Mouse (Mus musculus) heart, adult 2 months (tissue): ENCODE measurements around the gene Brix1. TPM values are rescaled to one million over a fixed set of nuclear protein-coding genes. Genes with fewer than 3 reads are reported as not detected.
"Not testable (repeated sequence)": the region's sequence is repeated elsewhere in the genome, so short reads cannot be mapped to it uniquely, and the experiment has no call there.

Experiments used
- DNase-seq, 2 experiments: peaks; one replicate each; pipeline ENCODE4 v3.0.0; 2021
- H3K27ac ChIP-seq: fragments of 200-600 bp; 2 replicates; pipeline ENCODE4 v1.8.1; 2022
- H3K27me3 ChIP-seq: fragments of 200-500 bp; 2 replicates; pipeline ENCODE4 v1.6.1; 2012; ENCODE audit warnings: mild to moderate bottlenecking, low read length, inconsistent platforms, mixed read lengths; ENCODE audit not compliant: control insufficient read depth, insufficient read depth
- H3K36me3 ChIP-seq: fragments of 200-500 bp; 2 replicates; pipeline ENCODE4 v1.6.1; 2012; ENCODE audit warnings: low read length, inconsistent platforms; ENCODE audit not compliant: control insufficient read depth, insufficient read depth
- H3K4me1 ChIP-seq: fragments of 200-500 bp; 2 replicates; pipeline ENCODE4 v1.6.1; 2011; ENCODE audit warnings: low read length; ENCODE audit not compliant: control insufficient read depth, insufficient read depth
- H3K4me3 ChIP-seq: fragments of 200-600 bp; 2 replicates; pipeline ENCODE4 v1.8.1; 2022
- H3K79me2 ChIP-seq: fragments of 200-500 bp; replicated peaks from 2 replicates; pipeline ENCODE4 v1.6.1; 2012; ENCODE audit warnings: mild to moderate bottlenecking, inconsistent platforms, low read length, moderate library complexity, mixed read lengths; ENCODE audit not compliant: control insufficient read depth, insufficient read depth
- H3K9ac ChIP-seq: fragments of 200-500 bp; 2 replicates; pipeline ENCODE4 v1.6.1; 2012; ENCODE audit warnings: low read depth, mild to moderate bottlenecking, control low read depth, inconsistent platforms, low read length, mixed read lengths
- CTCF ChIP-seq: fragments of 200-600 bp; IDR thresholded peaks from 2 replicates; pipeline ENCODE4 v1.8.1; 2022; ENCODE audit warnings: antibody characterized with exemption, mild to moderate bottlenecking, moderate library complexity
- EP300 ChIP-seq: fragments of 200-500 bp; IDR thresholded peaks from 2 replicates; pipeline ENCODE4 v1.6.1; 2011; ENCODE audit warnings: low read depth, low read length, control low read depth; ENCODE audit not compliant: insufficient read depth
- POLR2A ChIP-seq: fragments of 200-500 bp; IDR thresholded peaks from 2 replicates; pipeline ENCODE4 v1.6.1; 2011; ENCODE audit warnings: mild to moderate bottlenecking, low read depth, low read length, control low read depth; ENCODE audit not compliant: insufficient read depth
- WGBS: fragments of 180-500 bp; shearing (Covaris S2); methylation state at CpG from one replicate; pipeline ENCODE4 v1.1.7; 2018; 5-methylcytosine and 5-hydroxymethylcytosine counted together
- intact Hi-C: fragments of 180-260 bp; cut with DNase I; formaldehyde crosslinking; loops from one replicate; pipeline ENCODE4 v1.15.1; 2025
- long read RNA-seq: library from polyadenylated mRNA; stranded (forward); transcript quantifications from one replicate; pipeline ENCODE4 v2.0.0, GENCODE M21; 2021
- polyA plus RNA-seq: library from polyadenylated mRNA; depleted of rRNA; stranded (reverse); fragments of >200 nt; gene quantifications from 2 replicates; pipeline ENCODE4 v1.2.3, GENCODE M21; 2012; rRNA removed
- total RNA-seq, 2 experiments: library from RNA; stranded (reverse); gene quantifications; 2 replicates each; pipeline ENCODE4 v1.2.3; 2021

Brix1 gene
- total RNA-seq (10 to 100 TPM; 20.9 to 24.4 TPM), polyA plus RNA-seq (2.6 and 4.5 TPM in 2 replicates)
- long read RNA-seq, transcript Brix1-201 (10 exons, 2,664 nt): major isoform, 38 of 45 reads
- long read RNA-seq, partial matches to known transcripts: 0 of 45 reads
- long read RNA-seq, other reads (novel, unspliced or antisense): 7 of 45 reads

DNA sequence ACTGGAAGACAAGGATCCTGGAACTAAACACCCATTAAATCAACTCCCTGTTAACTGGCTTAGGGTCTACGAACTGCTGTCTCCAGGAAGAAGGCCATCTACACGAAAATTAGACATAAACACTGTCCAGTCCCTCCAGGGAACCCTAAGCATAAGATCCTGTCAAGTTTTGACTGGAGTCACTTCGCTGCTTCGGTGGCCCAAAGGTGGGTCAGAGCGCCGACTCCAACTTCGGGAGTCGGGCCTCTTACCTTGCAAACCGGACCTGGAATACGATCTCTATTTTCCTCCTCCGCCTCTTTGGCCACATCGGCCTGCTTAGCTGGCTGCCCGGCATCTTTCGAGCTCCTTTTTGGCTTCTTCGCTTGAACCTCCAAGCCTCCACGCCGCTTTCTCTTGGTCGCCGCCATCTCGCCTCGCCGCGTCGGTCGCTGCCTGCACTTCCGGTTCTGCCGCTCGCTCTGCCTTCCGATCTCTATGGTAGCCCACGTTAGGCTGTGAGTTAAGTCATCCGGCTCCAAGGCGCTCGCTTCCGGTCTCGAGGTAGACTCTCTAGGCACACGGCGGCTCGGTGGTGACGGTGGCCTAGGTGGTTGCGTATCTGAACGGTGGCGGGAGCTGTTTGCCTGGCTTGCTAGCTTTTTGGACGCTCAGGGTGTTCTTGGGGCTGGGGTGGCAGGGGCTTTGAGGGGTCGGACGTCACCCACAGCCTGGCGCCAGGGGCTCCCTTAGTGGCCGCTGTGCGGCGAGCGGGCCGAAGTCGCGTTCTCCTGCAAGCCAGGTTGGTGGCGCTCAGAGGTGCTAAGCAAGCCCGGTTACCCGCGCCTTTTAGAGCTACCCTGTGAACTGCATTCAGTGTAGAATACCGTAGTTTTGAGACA lies at the start of gene Brix1, which contains the start of gene Rad1:
Gene Brix1, minus strand, starts transcription at position 464 of the 881 bp plus-strand sequence.
Gene Rad1, plus strand, starts transcription at position 535 of the 881 bp plus-strand sequence.
- Histone ChIP-seq H3K4me1 (peaks cover 1% of the 10 kb centered on the region; the same call in 1 of the 2 replicates), H3K27ac (peak within 1 kb of the TSS; percentile 84), H3K79me2 (no peaks in the 10 kb centered on the region), H3K36me3 (peaks cover 9% of the 10 kb centered on the region), H3K4me3 (peak within 1 kb of the TSS; percentile 97), H3K27me3 (no peaks in the 10 kb centered on the region), H3K9ac (peak within 1 kb of the TSS; percentile 86)
- TF ChIP-seq POLR2A (peak; percentile 86), EP300 (peak; percentile 82), CTCF (peak; percentile 10; the same call in 1 of the 2 replicates)
- under 1% methylated on average over 58 of the region's 58 CpGs for WGBS
- intact Hi-C loops: loop anchor here (1.0 to 10.0 kb wide), 3 partner anchors 15 to 909 kb away; partner anchors contain the start of genes Amacr, Dnajc21 and Tars
- DNase-seq: peak; percentile 95

DNA sequence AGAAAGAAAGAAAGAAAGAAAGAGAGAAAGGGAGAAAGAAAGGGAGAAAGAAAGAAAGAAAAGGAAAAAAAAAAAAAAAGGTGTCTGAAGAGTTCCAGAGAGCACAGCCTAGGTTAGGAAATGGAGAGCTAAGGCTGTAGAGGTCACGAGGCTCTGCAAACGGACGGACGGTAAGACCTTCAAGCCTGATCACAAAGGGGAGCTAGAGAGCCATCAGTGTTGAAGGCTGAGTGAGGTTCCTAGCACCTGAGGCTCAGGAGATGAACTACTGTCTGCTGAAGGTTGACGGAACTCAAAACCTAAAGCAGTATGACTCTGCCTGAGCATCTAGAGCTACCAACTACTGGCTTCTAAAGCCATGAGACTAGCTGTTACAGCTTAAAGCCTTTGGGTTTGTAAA lies 48.8 kb upstream of the Brix1 start:
- WGBS: 80% methylated on average over 5 of the region's 5 CpGs
- H3K4me1 ChIP-seq: no peaks in the 10 kb centered on the region

DNA sequence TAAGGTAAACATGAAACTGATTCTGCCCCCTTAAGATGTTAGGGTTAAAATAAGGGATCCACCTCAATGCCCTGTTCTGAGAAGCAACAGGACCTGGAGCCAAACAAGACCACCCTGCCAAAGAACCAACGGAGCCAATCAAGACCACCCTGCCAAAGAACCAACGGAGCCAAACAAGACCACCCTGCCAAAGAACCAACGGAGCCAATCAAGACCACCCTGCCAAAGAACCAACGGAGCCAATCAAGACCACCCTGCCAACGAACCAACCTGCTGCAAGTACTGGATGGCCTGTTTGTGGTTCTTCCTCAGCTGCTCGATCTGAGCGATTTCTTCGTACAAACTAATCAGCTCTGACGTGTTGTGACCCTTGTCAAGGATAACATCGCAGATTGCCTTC lies 47.6 kb upstream of the Brix1 start:
- intact Hi-C loops, H3K9ac ChIP-seq, H3K36me3 ChIP-seq, H3K79me2 ChIP-seq, H3K27me3 ChIP-seq, DNase-seq, H3K27ac ChIP-seq, H3K4me3 ChIP-seq, H3K4me1 ChIP-seq: not testable (repeated sequence)
- WGBS: 84% methylated on average over 10 of the region's 10 CpGs

More for the DNA sequence above, 48.8 kb upstream of the Brix1 start:
- no peak for TF ChIP-seq POLR2A
- TF ChIP-seq EP300: no peak
- no peak for TF ChIP-seq CTCF
- Histone ChIP-seq H3K27me3 (no peaks in the 10 kb centered on the region), H3K79me2 (no peaks in the 10 kb centered on the region), H3K4me3 (no peak overlapping the region), H3K27ac (no peak overlapping the region), H3K9ac (no peak overlapping the region), H3K36me3 (no peaks in the 10 kb centered on the region)
- intact Hi-C loops: no loop called here
- no peak for DNase-seq

DNA sequence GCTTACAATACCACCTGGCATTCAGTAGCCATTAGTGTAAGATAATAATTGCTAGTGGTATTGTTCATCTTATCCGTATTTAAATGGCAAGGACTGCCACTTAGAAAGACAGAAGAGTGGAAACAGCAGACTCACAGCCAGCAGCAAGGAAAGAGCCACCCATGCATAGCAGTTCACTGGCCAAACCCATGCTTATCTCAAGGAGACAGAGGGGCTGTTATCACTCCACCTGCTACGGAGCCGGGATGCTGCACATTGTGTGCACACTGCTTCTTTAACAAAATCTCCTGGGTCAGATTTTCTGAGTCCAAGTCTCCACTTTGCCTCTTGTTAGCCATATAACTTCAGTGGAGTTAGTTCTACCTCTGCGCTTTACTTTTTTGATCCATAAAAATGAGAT lies 45.6 kb upstream of the Brix1 start:
- H3K36me3 ChIP-seq: no peaks in the 10 kb centered on the region
- no peaks in the 10 kb centered on the region for H3K79me2 ChIP-seq
- H3K27me3 ChIP-seq: no peaks in the 10 kb centered on the region
- TF ChIP-seq CTCF (no peak), EP300 (no peak), POLR2A (no peak)
- H3K9ac ChIP-seq: no peak overlapping the region
- H3K4me1 ChIP-seq: no peaks in the 10 kb centered on the region
- intact Hi-C loops: no loop called here
- DNase-seq: no peak
- H3K4me3 ChIP-seq: no peak overlapping the region
- H3K27ac ChIP-seq: no peak overlapping the region
- WGBS: 41% methylated on average over 4 of the region's 4 CpGs

DNA sequence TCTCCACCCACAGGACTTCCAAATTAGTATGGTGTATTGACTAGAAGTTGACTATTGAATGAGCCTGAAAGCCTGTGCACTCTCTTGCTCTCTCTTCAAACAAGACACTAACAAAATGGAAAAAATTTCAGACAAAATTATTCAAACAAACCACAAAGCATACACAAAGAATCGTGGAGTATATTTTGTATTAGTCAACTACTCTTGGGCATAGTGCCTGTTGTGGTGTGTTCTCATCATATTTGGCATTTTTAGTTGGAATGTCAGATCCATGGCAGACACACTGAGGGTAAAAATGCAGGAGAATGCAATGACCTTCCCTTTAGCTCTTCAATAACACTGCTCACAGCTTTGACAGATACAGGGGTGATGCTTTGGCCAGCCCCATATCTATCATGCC lies 40.1 kb upstream of the Brix1 start:
- 64% methylated on average over 1 of the region's 1 CpGs for WGBS
- H3K4me1 ChIP-seq: no peaks in the 10 kb centered on the region
- H3K79me2 ChIP-seq: no peaks in the 10 kb centered on the region
- H3K4me3 ChIP-seq: no peak overlapping the region
- no peaks in the 10 kb centered on the region for H3K36me3 ChIP-seq
- no peak overlapping the region for H3K9ac ChIP-seq
- TF ChIP-seq POLR2A: no peak
- no peak for TF ChIP-seq CTCF
- TF ChIP-seq EP300: no peak
- no peaks in the 10 kb centered on the region for H3K27me3 ChIP-seq
- no peak overlapping the region for H3K27ac ChIP-seq
- intact Hi-C loops: no loop called here
- no peak for DNase-seq

DNA sequence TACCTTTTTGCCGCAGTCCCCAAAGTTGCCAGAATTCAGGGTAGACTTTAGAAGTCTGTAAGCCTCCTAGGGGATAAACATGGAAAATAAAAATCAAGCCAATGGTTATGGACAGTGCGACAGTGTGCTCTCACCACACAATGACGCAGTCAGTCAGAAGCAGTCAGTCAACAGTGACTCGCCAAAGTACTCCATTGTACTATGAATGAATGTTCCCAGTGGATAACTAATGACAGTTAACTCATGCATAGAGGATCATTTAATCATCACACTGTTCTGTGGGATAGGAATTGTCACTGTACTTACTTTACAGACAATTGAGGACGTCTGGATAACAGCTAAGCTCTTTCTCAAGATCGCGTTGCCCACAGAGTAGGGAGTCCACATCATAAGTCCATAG lies 29.4 kb upstream of the Brix1 start:
- H3K36me3 ChIP-seq: no peaks in the 10 kb centered on the region
- no peaks in the 10 kb centered on the region for H3K27me3 ChIP-seq
- TF ChIP-seq CTCF (no peak), EP300 (no peak), POLR2A (no peak)
- no peak overlapping the region for H3K9ac ChIP-seq
- intact Hi-C loops: no loop called here
- no peak overlapping the region for H3K27ac ChIP-seq
- DNase-seq: no peak
- H3K4me1 ChIP-seq: no peaks in the 10 kb centered on the region
- H3K4me3 ChIP-seq: no peak overlapping the region
- WGBS: 85% methylated on average over 7 of the region's 7 CpGs
- H3K79me2 ChIP-seq: no peaks in the 10 kb centered on the region
